Mouse (Mus musculus): ENCODE results near the gene Atp8b5.

The Atp8b5 gene

GRCm38 (mm10) chr4:43266623-43267322 is at the start of gene Atp8b5:
Gene Atp8b5 (plus strand): TSS chr4:43267159.
- peak; percentile 89 for DNase-seq

GRCm38 (mm10) chr4:43217997-43218396 is 49.0 kb upstream of the Atp8b5 start:
- DNase-seq: no peak

GRCm38 (mm10) chr4:43231821-43232220 is 35.1 kb upstream of the Atp8b5 start:
- no peak for DNase-seq

GRCm38 (mm10) chr4:43232985-43233384 is 34.0 kb upstream of the Atp8b5 start:
- no peak for DNase-seq

GRCm38 (mm10) chr4:43233489-43233888 is 33.5 kb upstream of the Atp8b5 start:
- DNase-seq: no peak

GRCm38 (mm10) chr4:43236898-43237297 is 30.1 kb upstream of the Atp8b5 start:
- no peak for DNase-seq

GRCm38 (mm10) chr4:43240716-43241115 is 26.2 kb upstream of the Atp8b5 start:
- no peak for DNase-seq

GRCm38 (mm10) chr4:43244022-43244421 is 22.9 kb upstream of the Atp8b5 start:
- peak; percentile 9 for DNase-seq

- no peak for DNase-seq
These were observed 21.2 kb upstream of the Atp8b5 start for GRCm38 (mm10) chr4:43245776-43246175.

GRCm38 (mm10) chr4:43248026-43248425 is 18.9 kb upstream of the Atp8b5 start:
- DNase-seq: no peak

GRCm38 (mm10) chr4:43248909-43249308 is 18.1 kb upstream of the Atp8b5 start:
- DNase-seq: no peak

- DNase-seq: no peak
These were observed 15.7 kb upstream of the Atp8b5 start for GRCm38 (mm10) chr4:43251269-43251668.

GRCm38 (mm10) chr4:43257040-43257439 is 9.9 kb upstream of the Atp8b5 start:
- DNase-seq: no peak

- no peak for DNase-seq
These were observed 8.4 kb upstream of the Atp8b5 start for GRCm38 (mm10) chr4:43258556-43258955.

GRCm38 (mm10) chr4:43259435-43259834 is 7.5 kb upstream of the Atp8b5 start:
- no peak for DNase-seq

GRCm38 (mm10) chr4:43260096-43260495 is 6.9 kb upstream of the Atp8b5 start:
- DNase-seq: peak; percentile 42

GRCm38 (mm10) chr4:43262821-43263220 is 4.1 kb upstream of the Atp8b5 start:
- DNase-seq: no peak

GRCm38 (mm10) chr4:43266146-43266545 is 813 bp upstream of the Atp8b5 start:
- no peak for DNase-seq

GRCm38 (mm10) chr4:43267323-43267658 is 332 bp downstream of the Atp8b5 start:
- DNase-seq: no peak

GRCm38 (mm10) chr4:43285476-43285875 is 18.5 kb downstream of the Atp8b5 start:
- no peak for DNase-seq

- DNase-seq: no peak
These were observed 20.3 kb downstream of the Atp8b5 start for GRCm38 (mm10) chr4:43287305-43287704.

GRCm38 (mm10) chr4:43294001-43294400 is 27.0 kb downstream of the Atp8b5 start:
- DNase-seq: no peak

- peak; percentile 14 for DNase-seq
These were observed 42.9 kb downstream of the Atp8b5 start for GRCm38 (mm10) chr4:43309696-43310338.

- no peak for DNase-seq
These were observed 54.6 kb downstream of the Atp8b5 start for GRCm38 (mm10) chr4:43321536-43321935.

- DNase-seq: peak; percentile 48
These were observed 55.4 kb downstream of the Atp8b5 start for GRCm38 (mm10) chr4:43322336-43322735.

Data from kidney, postnatal 14 days (tissue).